Mouse (Mus musculus): Measurements from ENCODE around the gene Lrrc4b.

DNA sequence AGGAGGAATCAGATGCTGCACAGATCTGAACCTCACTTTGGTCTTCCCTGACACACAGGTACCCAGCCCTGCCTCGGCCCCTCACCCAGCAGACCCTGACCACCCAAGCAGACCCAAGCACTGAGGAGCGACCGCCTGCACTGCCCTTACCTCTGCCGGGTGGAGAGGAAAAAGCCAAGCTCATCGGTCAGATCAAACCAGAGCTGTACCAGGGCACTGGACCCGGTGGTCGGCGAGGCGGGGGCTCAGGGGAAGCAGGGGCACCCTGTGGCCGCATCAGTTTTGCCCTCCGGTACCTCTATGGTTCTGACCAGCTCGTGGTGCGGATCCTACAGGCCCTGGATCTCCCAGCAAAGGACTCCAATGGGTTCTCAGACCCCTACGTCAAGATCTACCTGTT is 36.5 kb upstream of the Lrrc4b start:
- TF ChIP-seq POLR2A (IDR thresholded peaks at IDR 0.05; ENCODE audit: low read depth, low read length), result no peak
- no peak for TF ChIP-seq CTCF (IDR thresholded peaks at IDR 0.05; ENCODE audit: extremely low read depth, insufficient read depth, insufficient read length, insufficient replicate concordance)

Measured in spleen, adult 2 months (tissue).